Mouse (Mus musculus) kidney, embryonic 16.5 days (tissue): ENCODE measurements at regions not wholly inside any gene's neighbourhood (a gene's known extent, or its start where the extent isn't known, plus 50 kb on each side); places are given as distances from the start of the nearest gene placed in this dataset.

Source experiments
- ATAC-seq: fragments of 200-750 bp; cut with Nextera tagmentation; 2 replicates; pipeline ENCODE4 v1.8.0; 2017; ENCODE audit warnings: moderate TSS enrichment; ENCODE audit not compliant: low FRiP score, low TSS enrichment
- H3K27ac ChIP-seq: fragments of 300-500 bp; sonication (generic); 2 replicates; pipeline ENCODE4 v1.5.1; 2014; ENCODE audit warnings: low read length
- H3K27me3 ChIP-seq: fragments of 300-500 bp; sonication (generic); 2 replicates; pipeline ENCODE4 v1.6.1; 2014; ENCODE audit warnings: low read length, control low read depth, mixed read lengths; ENCODE audit not compliant: insufficient read depth
- H3K36me3 ChIP-seq: fragments of 300-500 bp; sonication (generic); 2 replicates; pipeline ENCODE4 v1.6.1; 2014; ENCODE audit warnings: low read length, control low read depth, mixed read lengths; ENCODE audit not compliant: insufficient read depth
- H3K4me1 ChIP-seq: fragments of 300-500 bp; sonication (generic); 2 replicates; pipeline ENCODE4 v1.6.1; 2014; ENCODE audit warnings: low read length, control low read depth, mixed read lengths; ENCODE audit not compliant: insufficient read depth
- H3K4me2 ChIP-seq: fragments of 300-500 bp; sonication (generic); replicated peaks from 2 replicates; pipeline ENCODE4 v1.6.1; 2014; ENCODE audit warnings: low read depth, low read length
- H3K4me3 ChIP-seq: fragments of 300-500 bp; sonication (generic); 2 replicates; pipeline ENCODE4 v1.5.1; 2014; ENCODE audit warnings: mild to moderate bottlenecking, low read length
- H3K9ac ChIP-seq: fragments of 300-500 bp; sonication (generic); replicated peaks from 2 replicates; pipeline ENCODE4 v1.6.1; 2014; ENCODE audit warnings: low read length
- H3K9me3 ChIP-seq: fragments of 300-500 bp; sonication (generic); 2 replicates; pipeline ENCODE4 v1.6.1; 2016; ENCODE audit warnings: low read length, control low read depth
- WGBS: fragments of 180-500 bp; shearing (Covaris S2); extraction: QIAGEN DNeasy Blood & Tissue Kit; methylation state at CpG from one replicate; pipeline ENCODE4 v1.1.7; 2014; 5-methylcytosine and 5-hydroxymethylcytosine counted together

DNA sequence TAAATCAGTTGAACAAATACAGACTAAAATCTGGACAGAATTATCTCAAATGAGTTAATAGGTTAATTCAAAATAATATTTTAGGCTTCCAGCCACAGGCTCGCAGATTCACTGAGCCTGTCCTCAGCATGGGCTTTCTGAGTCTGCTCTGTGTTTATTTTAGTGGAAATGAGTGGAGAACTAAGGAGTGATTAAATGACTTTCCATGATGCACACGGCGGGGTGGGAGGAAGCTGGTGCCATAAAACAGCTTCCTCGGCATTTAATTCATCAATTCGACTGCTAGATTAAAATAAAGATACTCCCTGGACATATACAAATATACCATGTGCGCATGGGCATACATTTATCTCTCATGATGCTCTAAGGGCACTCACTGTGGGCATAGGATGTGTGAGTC is 104.4 kb upstream of the Arglu1 start:
- H3K27me3 ChIP-seq, result peaks cover 16% of the 10 kb centered on the region; the same call in 1 of the 2 replicates
- no peak overlapping the region for H3K4me2 ChIP-seq
- ATAC-seq, result peak; percentile 80; the same call in 1 of the 2 replicates
- H3K4me1 ChIP-seq, result peaks cover 8% of the 10 kb centered on the region
- 9% methylated on average over 6 of the region's 6 CpGs for WGBS
- no peak overlapping the region for H3K9ac ChIP-seq
- no peak overlapping the region for H3K4me3 ChIP-seq
- no peaks in the 10 kb centered on the region for H3K36me3 ChIP-seq
- H3K27ac ChIP-seq, result no peak overlapping the region
- H3K9me3 ChIP-seq, result no peaks in the 10 kb centered on the region

DNA sequence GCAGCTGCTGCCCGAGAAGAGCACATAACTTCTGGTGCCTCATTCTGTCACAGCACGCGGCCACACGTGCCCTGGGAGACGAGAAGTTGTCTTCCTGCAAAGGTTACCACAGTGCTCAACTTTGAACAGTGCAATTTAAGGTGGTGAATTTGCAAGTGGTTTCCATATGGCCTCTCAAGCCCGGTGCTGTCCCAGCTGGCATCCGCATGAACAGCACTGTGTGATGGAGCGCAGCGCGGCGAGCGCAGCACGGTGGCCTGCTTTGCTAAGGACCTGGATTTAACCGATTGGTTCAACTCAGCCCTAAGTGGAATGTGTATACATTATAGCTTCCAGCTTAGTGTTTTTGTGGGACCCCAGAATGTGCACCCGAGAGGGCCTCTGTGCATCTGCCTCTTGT is 89.6 kb upstream of the Arglu1 start:
- Histone ChIP-seq H3K36me3 (no peaks in the 10 kb centered on the region), H3K4me3 (no peak overlapping the region), H3K27me3 (peaks cover 10% of the 10 kb centered on the region; the same call in 1 of the 2 replicates), H3K9me3 (no peaks in the 10 kb centered on the region), H3K27ac (no peak overlapping the region), H3K4me2 (peak overlapping the region; percentile 7; the same call in 1 of the 2 replicates), H3K4me1 (0 out of 2 replicates have a peak, but pooled peaks cover 3% of the 10 kb centered on the region), H3K9ac (no peak overlapping the region)
- 43% methylated on average over 15 of the region's 15 CpGs for WGBS
- ATAC-seq, result peak; percentile 80

DNA sequence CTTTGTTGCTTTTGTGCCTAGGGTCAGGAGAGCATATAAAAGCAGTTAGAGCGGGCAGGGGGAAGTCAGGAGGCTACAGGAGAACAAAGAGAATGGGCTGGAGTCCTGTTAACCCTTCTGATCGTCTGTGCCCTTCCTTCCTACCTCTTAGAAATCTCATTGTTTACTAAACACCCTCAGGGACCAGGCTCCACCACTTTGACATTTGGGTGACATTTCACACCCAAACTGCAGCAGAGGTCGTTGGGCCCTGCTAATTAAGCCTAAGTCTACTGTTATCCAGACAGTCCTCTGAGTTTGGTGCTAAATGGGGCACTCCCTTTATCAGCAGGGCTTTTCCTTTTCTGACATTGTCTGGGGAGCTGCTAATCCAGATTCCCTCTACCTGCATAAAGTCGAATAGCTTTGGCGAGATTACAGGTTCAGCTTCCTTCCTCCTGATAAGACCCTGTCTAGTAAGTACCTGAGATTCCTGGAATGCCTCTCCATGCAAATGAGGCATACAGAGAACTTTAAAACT is 84.2 kb upstream of the Arglu1 start:
- Histone ChIP-seq H3K9me3 (no peaks in the 10 kb centered on the region), H3K4me1 (peaks cover 3% of the 10 kb centered on the region; the same call in 1 of the 2 replicates), H3K36me3 (no peaks in the 10 kb centered on the region), H3K4me3 (no peak overlapping the region), H3K27ac (no peak overlapping the region), H3K4me2 (no peak overlapping the region), H3K27me3 (no peaks in the 10 kb centered on the region), H3K9ac (no peak overlapping the region)
- no peak for ATAC-seq
- WGBS, result 37% methylated on average over 5 of the region's 5 CpGs

DNA sequence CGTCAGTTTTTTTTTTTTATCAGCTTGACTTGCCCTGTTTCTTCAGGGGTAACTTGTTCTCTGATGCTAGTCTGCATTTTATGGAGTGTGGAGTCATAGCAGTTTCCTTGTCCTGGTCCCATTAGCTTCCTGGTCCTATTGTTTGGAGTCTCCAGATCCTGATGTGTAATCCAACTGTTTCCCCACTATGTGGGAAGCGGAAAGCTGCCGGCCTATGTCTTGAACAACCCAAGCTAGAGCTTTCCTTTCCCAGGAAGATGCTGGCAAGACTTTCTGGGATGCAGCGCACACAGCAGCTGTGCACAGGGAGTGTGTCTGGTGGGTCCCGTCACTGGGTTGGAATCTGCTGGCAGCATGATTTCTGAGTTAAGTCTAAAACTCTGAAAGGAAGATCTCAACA is 82.1 kb upstream of the Arglu1 start:
- no peak overlapping the region for H3K4me3 ChIP-seq
- no peak for ATAC-seq
- no peaks in the 10 kb centered on the region for H3K27me3 ChIP-seq
- H3K4me2 ChIP-seq, result no peak overlapping the region
- H3K4me1 ChIP-seq, result no peaks in the 10 kb centered on the region; the same call in 1 of the 2 replicates
- no peaks in the 10 kb centered on the region for H3K9me3 ChIP-seq
- H3K9ac ChIP-seq, result no peak overlapping the region
- 54% methylated on average over 5 of the region's 5 CpGs for WGBS
- no peaks in the 10 kb centered on the region for H3K36me3 ChIP-seq
- H3K27ac ChIP-seq, result no peak overlapping the region

DNA sequence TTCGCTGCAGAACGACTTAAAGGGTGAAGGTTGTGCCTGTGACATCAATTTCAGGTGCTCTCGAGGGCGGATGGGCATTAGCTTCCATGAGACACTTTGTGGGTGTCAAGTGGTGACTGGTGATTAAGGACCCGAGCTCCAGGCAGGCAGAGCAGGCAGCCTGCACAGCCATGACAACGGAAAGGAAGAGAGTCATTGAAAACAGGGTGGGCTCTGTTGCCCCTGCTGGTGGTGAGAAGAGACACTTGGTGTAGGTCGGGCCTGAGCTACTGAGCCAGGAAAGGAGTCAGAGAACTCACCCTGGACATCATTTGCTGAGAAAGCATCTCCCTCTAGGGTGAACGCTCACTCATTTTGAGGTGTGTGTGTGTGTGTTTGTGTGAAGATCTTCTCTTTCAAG is 80.1 kb upstream of the Arglu1 start:
- Histone ChIP-seq H3K9me3 (no peaks in the 10 kb centered on the region), H3K36me3 (no peaks in the 10 kb centered on the region), H3K9ac (no peak overlapping the region), H3K27me3 (no peaks in the 10 kb centered on the region), H3K4me1 (no peaks in the 10 kb centered on the region; the same call in 1 of the 2 replicates), H3K4me3 (no peak overlapping the region), H3K27ac (no peak overlapping the region), H3K4me2 (no peak overlapping the region)
- no peak for ATAC-seq
- 67% methylated on average over 8 of the region's 8 CpGs for WGBS

DNA sequence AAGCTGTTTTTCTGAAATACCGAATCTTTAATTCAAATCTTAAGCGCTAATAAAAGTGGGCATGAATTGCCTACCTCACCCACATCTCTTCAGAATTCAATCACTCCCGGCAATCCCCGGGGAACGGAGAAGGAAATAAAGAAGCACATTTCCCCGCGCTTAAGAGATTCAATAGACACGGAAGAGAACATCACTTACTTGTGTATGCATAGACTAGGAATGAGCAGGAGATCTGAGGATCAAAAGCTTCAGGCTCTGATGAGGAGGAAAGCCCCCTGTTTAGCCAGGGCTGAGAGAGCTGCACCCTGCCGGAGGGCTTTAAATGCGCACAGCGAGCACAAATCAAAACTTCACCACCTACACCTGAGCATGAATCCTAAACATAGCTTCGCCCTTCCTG is 72.0 kb upstream of the Arglu1 start:
- Histone ChIP-seq H3K27me3 (no peaks in the 10 kb centered on the region), H3K36me3 (no peaks in the 10 kb centered on the region), H3K9ac (no peak overlapping the region), H3K9me3 (no peaks in the 10 kb centered on the region), H3K27ac (no peak overlapping the region), H3K4me3 (no peak overlapping the region), H3K4me2 (no peak overlapping the region), H3K4me1 (no peaks in the 10 kb centered on the region)
- ATAC-seq, result no peak
- 85% methylated on average over 12 of the region's 12 CpGs for WGBS

DNA sequence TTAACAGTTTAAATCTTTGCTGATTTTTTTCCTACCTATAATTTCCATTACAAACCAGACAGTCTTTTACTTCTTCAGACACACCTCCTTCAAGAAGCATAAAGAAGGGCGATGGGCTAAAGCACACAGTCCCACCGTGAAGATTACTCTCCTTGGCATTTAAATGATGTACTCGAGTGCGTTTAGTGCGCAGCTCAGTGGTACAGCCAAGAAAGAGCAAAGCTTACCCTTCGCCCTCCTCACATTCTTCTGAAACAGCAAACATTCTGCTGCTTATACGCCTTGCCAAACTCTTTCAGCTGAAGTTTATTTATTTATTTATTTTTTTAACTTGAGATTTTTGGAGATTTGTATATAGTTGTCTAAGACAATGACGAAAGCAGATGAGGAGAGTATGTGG is 68.0 kb upstream of the Arglu1 start:
- no peaks in the 10 kb centered on the region for H3K4me1 ChIP-seq
- no peak overlapping the region for H3K9ac ChIP-seq
- no peak overlapping the region for H3K4me2 ChIP-seq
- H3K36me3 ChIP-seq, result no peaks in the 10 kb centered on the region
- H3K27ac ChIP-seq, result no peak overlapping the region
- WGBS, result 84% methylated on average over 8 of the region's 8 CpGs
- H3K9me3 ChIP-seq, result no peaks in the 10 kb centered on the region
- no peak overlapping the region for H3K4me3 ChIP-seq
- no peak for ATAC-seq
- no peaks in the 10 kb centered on the region for H3K27me3 ChIP-seq

DNA sequence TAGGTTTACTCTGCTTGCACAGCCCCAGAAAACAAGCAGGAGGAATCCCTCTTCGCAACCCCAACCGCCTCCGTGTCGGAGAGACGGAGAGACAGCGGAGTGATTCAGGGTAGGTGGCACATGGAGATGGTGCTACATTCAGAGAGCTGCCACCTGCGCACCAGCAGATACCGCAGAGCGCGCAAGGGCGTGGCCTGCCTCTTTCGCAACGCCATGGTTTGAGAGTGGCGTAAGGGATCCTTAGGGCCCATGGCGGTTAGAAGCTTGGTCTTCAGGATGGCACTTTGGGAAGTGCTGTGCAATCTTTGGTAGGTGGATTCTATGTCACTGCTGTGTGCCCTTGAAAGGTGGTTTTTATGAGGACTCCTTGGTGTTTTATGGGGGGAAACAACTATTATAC is 60.9 kb upstream of the Arglu1 start:
- 94% methylated on average over 15 of the region's 15 CpGs for WGBS
- ATAC-seq, result no peak

DNA sequence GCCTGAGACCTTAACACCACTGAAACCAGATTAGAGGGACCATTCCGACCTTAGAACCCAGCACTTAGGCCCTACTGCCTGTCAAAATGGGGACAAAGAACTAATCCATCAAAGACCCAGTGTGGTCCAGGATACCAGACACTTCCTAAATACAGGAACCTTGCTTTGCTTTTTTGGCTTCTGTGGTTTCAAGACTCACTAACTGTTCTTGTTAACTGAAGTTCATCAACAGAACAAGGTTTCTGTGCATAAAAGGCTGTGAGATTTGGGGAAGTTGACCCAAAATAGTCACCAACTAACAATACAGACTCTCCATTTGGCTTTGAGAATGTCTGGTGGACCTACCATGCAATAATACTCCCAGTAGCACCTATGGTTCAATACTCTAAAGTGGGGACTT is 56.4 kb upstream of the Arglu1 start:
- no peak for ATAC-seq
- Histone ChIP-seq H3K4me1 (0 out of 2 replicates have a peak, but pooled peaks cover 7% of the 10 kb centered on the region), H3K36me3 (no peaks in the 10 kb centered on the region), H3K9me3 (no peaks in the 10 kb centered on the region), H3K4me3 (no peak overlapping the region), H3K4me2 (no peak overlapping the region), H3K9ac (no peak overlapping the region), H3K27me3 (no peaks in the 10 kb centered on the region), H3K27ac (no peak overlapping the region)
- 78% methylated on average over 1 of the region's 1 CpGs for WGBS

More for the DNA sequence above, 60.9 kb upstream of the Arglu1 start:
- H3K9me3 ChIP-seq, result no peaks in the 10 kb centered on the region
- no peaks in the 10 kb centered on the region for H3K27me3 ChIP-seq
- no peaks in the 10 kb centered on the region for H3K4me1 ChIP-seq
- H3K9ac ChIP-seq, result no peak overlapping the region
- H3K4me3 ChIP-seq, result no peak overlapping the region
- H3K27ac ChIP-seq, result no peak overlapping the region
- H3K4me2 ChIP-seq, result no peak overlapping the region
- no peaks in the 10 kb centered on the region for H3K36me3 ChIP-seq

DNA sequence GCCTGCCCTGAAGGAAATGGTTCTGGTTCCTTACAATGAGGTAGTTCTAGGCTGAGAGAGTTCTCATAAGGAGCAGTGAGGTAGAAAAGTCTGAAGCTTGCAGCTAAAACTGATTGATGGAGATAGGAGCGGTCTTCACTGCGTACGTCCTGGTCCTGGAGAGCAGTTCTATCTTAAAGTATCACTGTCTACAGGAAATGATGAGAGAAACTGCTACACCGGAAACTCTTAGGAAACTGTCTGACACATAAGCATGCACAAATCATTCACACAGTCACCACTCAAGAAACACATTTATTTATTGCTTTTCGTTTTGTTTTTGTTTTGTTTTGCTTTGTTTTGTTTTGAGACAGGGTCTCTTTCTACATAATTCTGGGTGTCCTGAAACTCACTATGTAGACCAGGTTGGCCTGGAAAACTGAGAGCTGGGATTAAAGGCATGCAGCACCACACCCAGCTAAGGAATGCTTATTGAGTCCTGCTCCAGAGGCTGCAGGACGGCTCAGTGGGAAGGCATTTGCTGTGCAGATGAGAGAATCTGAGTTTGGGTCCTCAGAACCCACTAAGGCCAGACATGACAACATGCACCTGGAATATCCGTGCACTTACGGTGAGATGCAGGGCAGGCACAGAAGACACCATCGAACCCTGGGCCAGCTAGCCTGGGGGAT is 55.4 kb upstream of the Arglu1 start:
- ATAC-seq, result no peak
- 66% methylated on average over 9 of the region's 9 CpGs for WGBS
- Histone ChIP-seq H3K27ac (no peak overlapping the region), H3K4me2 (no peak overlapping the region), H3K36me3 (no peaks in the 10 kb centered on the region), H3K27me3 (no peaks in the 10 kb centered on the region), H3K9me3 (no peaks in the 10 kb centered on the region), H3K4me3 (no peak overlapping the region), H3K9ac (no peak overlapping the region), H3K4me1 (0 out of 2 replicates have a peak, but pooled peaks cover 7% of the 10 kb centered on the region)
